12 mouse cellular contexts compared by ENCODE assay signal in the genomic region with DNA sequence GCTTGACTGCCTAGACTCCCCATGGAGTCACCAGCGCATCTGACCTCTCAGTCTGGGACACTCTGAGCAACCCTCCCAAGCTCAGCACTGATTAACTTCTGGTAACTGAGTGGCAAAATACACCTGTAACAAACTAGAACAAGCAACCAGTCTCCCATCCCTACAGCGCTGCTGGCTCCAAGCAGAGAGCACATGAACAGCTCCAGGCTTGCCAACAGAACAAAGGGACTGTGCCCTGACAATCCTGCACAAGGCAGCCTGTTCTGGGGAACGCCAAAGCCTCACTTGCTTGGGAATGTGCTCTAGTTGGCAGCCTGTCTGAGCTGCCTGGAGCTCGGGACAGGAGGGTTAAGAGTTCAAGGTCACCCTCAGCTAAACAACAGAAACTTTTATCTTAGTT. TPM values are rescaled to one million over a fixed set of nuclear protein-coding genes. Genes with fewer than 3 reads are reported as not detected.
DNase-seq lines count a peak whose midpoint lies in the region; ATAC-seq and TF ChIP-seq lines count a peak whose summit lies in the region.
"Had no signal": no experiment of that assay in that cellular context is flagged by ENCODE, and none has a peak within 500 bp of the region (broad histone marks: within the 10 kb centered on the region; RNA-seq: fewer than 3 reads in every experiment).

No protein-coding gene starts in this region.

- H3K27me3 ChIP-seq in liver, embryonic 15.5 days: no peaks in the 10 kb centered on the region
- no peaks in the 10 kb centered on the region for H3K27me3 ChIP-seq in liver, embryonic 12.5 days (replicated peaks)
- H3K27me3 ChIP-seq in testis, adult 2 months (ENCODE audit: control insufficient read depth, insufficient read depth, low read length): no peaks in the 10 kb centered on the region
- H3K27me3 ChIP-seq: hindbrain, embryonic 13.5 days had no signal

- no peak overlapping the region for H3K9ac ChIP-seq in liver, embryonic 15.5 days
- no peak overlapping the region for H3K9ac ChIP-seq in liver, embryonic 12.5 days
- H3K9ac ChIP-seq: hindbrain, embryonic 13.5 days had no signal

- H3K36me3 ChIP-seq in liver, embryonic 15.5 days (replicated peaks): peaks cover 24% of the 10 kb centered on the region
- peaks cover 64% of the 10 kb centered on the region for H3K36me3 ChIP-seq in liver, embryonic 12.5 days
- H3K36me3 ChIP-seq in testis, adult 2 months (ENCODE audit: control insufficient read depth, insufficient read depth, low read length): no peaks in the 10 kb centered on the region

- no peak overlapping the region for H3K4me3 ChIP-seq in liver, embryonic 15.5 days (replicated peaks)
- H3K4me3 ChIP-seq in liver, embryonic 12.5 days: no peak overlapping the region
- no peak overlapping the region for H3K4me3 ChIP-seq in testis, adult 2 months (ENCODE audit: control insufficient read depth, low read depth, low read length)
- H3K4me3 ChIP-seq in left cerebral cortex, adult 2 months: no peak overlapping the region
- H3K4me3 ChIP-seq: hindbrain, embryonic 13.5 days had no signal

- no peak overlapping the region for H3K27ac ChIP-seq in liver, embryonic 15.5 days (replicated peaks)
- no peak overlapping the region for H3K27ac ChIP-seq in liver, embryonic 12.5 days
- peak overlapping the region; percentile 44 for H3K27ac ChIP-seq in testis, adult 2 months (ENCODE audit: control insufficient read depth, insufficient read depth, low read depth, low read length)
- no peak overlapping the region for H3K27ac ChIP-seq in left cerebral cortex, adult 2 months
- H3K27ac ChIP-seq: hindbrain, embryonic 13.5 days had no signal

- no peak for TF ChIP-seq POLR2A in testis, adult 2 months (IDR thresholded peaks at IDR 0.05; ENCODE audit: control insufficient read depth, low read depth, low read length)

- no peaks in the 10 kb centered on the region for H3K9me3 ChIP-seq in liver, embryonic 15.5 days (replicated peaks)
- H3K9me3 ChIP-seq in liver, embryonic 12.5 days (replicated peaks): no peaks in the 10 kb centered on the region
- H3K9me3 ChIP-seq: G1E; hindbrain, embryonic 13.5 days had no signal

- no peak overlapping the region for H3K4me2 ChIP-seq in liver, embryonic 15.5 days
- H3K4me2 ChIP-seq in liver, embryonic 12.5 days: no peak overlapping the region
- H3K4me2 ChIP-seq: hindbrain, embryonic 13.5 days had no signal

- peak; percentile 70 to 84 for DNase-seq in heart, adult 18-20 months
- peak; percentile 76 to 81 for DNase-seq in heart, postnatal 10 days
- no peak for DNase-seq in thymus, postnatal 14 days
- DNase-seq in left cerebral cortex, adult 2 months (ENCODE audit: extremely low spot score in 1 of 2, low spot score in 2 of 2): no peak

- no peak for TF ChIP-seq CTCF in testis, adult 2 months (IDR thresholded peaks at IDR 0.05; ENCODE audit: control insufficient read depth, insufficient read depth, insufficient replicate concordance, low read depth, low read length)
- TF ChIP-seq CTCF in left cerebral cortex, adult 2 months (IDR thresholded peaks at IDR 0.05): no peak

- intact Hi-C loops in heart, postnatal 10 days (cut with DNase I): loop anchor here (5.0 kb wide), 1 partner anchor 36 kb away; no protein-coding TSS in a partner anchor
- intact Hi-C loops in left cerebral cortex, adult 2 months (cut with DNase I): loop anchor here (5.0 kb wide), 1 partner anchor 171 kb away; no protein-coding TSS in a partner anchor

- 68% methylated on average over 4 of the region's 4 CpGs for WGBS in liver, embryonic 15.5 days (ENCODE audit: insufficient replicate concordance)
- WGBS in liver, embryonic 12.5 days (ENCODE audit: insufficient replicate concordance): 74% methylated on average over 4 of the region's 4 CpGs

- ATAC-seq in liver, embryonic 15.5 days (ENCODE audit: insufficient read depth): peak; percentile 27; the same call in 1 of the 2 replicates
- ATAC-seq in liver, embryonic 12.5 days: no peak
- ATAC-seq: forebrain, embryonic 14.5 days; lung, postnatal 0 days; midbrain, embryonic 16.5 days had no signal

- peaks cover 16% of the 10 kb centered on the region for H3K4me1 ChIP-seq in liver, embryonic 15.5 days (replicated peaks)
- H3K4me1 ChIP-seq in liver, embryonic 12.5 days: peaks cover 16% of the 10 kb centered on the region
- peaks cover 13% of the 10 kb centered on the region for H3K4me1 ChIP-seq in testis, adult 2 months (ENCODE audit: control insufficient read depth, insufficient read depth, low read length)
- H3K4me1 ChIP-seq: hindbrain, embryonic 13.5 days had no signal

RNA-seq across cellular contexts. Expression of gene Ehd2, which starts 14.2 kb away (rescaled TPM):
- polyA plus RNA-seq in liver, embryonic 15.5 days (2015; fragmentation: Nextera tagmentation; extraction: Ambion mirVana): 4.1 and 4.6 TPM in 2 replicates
- polyA plus RNA-seq in liver, embryonic 12.5 days (2016; fragmentation: Nextera tagmentation; extraction: Ambion mirVana): 6.5 and 7.8 TPM in 2 replicates
- 10 to 100 TPM; 65.8 to 77.3 TPM for total RNA-seq in heart, adult 18-20 months (2021)
- 100 to 1,000 TPM; 224 to 236 TPM for total RNA-seq in heart, postnatal 10 days (2021)
- 3.0 and 3.5 TPM in 2 replicates for polyA plus RNA-seq in testis, adult 2 months (2012; rRNA removed)
- total RNA-seq in left cerebral cortex, adult 2 months (2021): 1 to 10 TPM; 6.4 to 6.7 TPM

RNA-seq across cellular contexts. Expression of gene Nop53, which starts 35.7 kb away (rescaled TPM):
- polyA plus RNA-seq in liver, embryonic 15.5 days (2015; fragmentation: Nextera tagmentation; extraction: Ambion mirVana): 76.1 and 81.2 TPM in 2 replicates
- polyA plus RNA-seq in liver, embryonic 12.5 days (2016; fragmentation: Nextera tagmentation; extraction: Ambion mirVana): 130 and 143 TPM in 2 replicates
- 100 to 1,000 TPM; 134 to 143 TPM for total RNA-seq in heart, adult 18-20 months (2021)
- 100 to 1,000 TPM; 152 to 153 TPM for total RNA-seq in heart, postnatal 10 days (2021)
- 57.2 and 81.1 TPM in 2 replicates for polyA plus RNA-seq in testis, adult 2 months (2012; rRNA removed)
- total RNA-seq in left cerebral cortex, adult 2 months (2021): 100 to 1,000 TPM; 108 to 113 TPM

RNA-seq across cellular contexts. Expression of gene Selenow, which starts 59.3 kb away (rescaled TPM):
- polyA plus RNA-seq in liver, embryonic 15.5 days (2015; fragmentation: Nextera tagmentation; extraction: Ambion mirVana): 246 and 279 TPM in 2 replicates
- polyA plus RNA-seq in liver, embryonic 12.5 days (2016; fragmentation: Nextera tagmentation; extraction: Ambion mirVana): 445 and 464 TPM in 2 replicates
- 100 to 1,000 TPM; 181 to 202 TPM for total RNA-seq in heart, adult 18-20 months (2021)
- 100 to 1,000 TPM; 184 to 195 TPM for total RNA-seq in heart, postnatal 10 days (2021)
- 409 and 443 TPM in 2 replicates for polyA plus RNA-seq in testis, adult 2 months (2012; rRNA removed)
- total RNA-seq in left cerebral cortex, adult 2 months (2021): 1,000 to 10,000 TPM; 1,033 to 1,089 TPM

Comparison
In these comparisons a context has a peak if more than half of its experiments do, and no peak if none do; other contexts are left out.
1. DNase-seq: peak in heart, adult 18-20 months (2 of 2) and heart, postnatal 10 days (2 of 2); none in thymus, postnatal 14 days (single experiment) and left cerebral cortex, adult 2 months (0 of 2).
2. RNA of gene Ehd2, which starts 14.2 kb away (total RNA-seq): 224 to 236 TPM in heart, postnatal 10 days and 65.8 to 77.3 TPM in heart, adult 18-20 months; 6.4 to 6.7 TPM in left cerebral cortex, adult 2 months; every median in the first group is over 4 times any median in the second.
3. RNA of gene Selenow, which starts 59.3 kb away (total RNA-seq): 1,033 to 1,089 TPM in left cerebral cortex, adult 2 months; 181 to 202 TPM in heart, adult 18-20 months and 184 to 195 TPM in heart, postnatal 10 days; every median in the first group is over 4 times any median in the second.